Mouse (Mus musculus) NIH3T3 (cell line): ENCODE measurements at regions not wholly inside any gene's neighbourhood (a gene's known extent, or its start where the extent isn't known, plus 50 kb on each side); places are given as distances from the start of the nearest gene placed in this dataset.
"Not testable (repeated sequence)": the region's sequence is repeated elsewhere in the genome, so short reads cannot be mapped to it uniquely, and the experiment has no call there.

Experiments
- DNase-seq: peaks from one replicate; pipeline ENCODE4 v3.0.0-alpha.2; 2012; ENCODE audit warnings: low read depth

DNA sequence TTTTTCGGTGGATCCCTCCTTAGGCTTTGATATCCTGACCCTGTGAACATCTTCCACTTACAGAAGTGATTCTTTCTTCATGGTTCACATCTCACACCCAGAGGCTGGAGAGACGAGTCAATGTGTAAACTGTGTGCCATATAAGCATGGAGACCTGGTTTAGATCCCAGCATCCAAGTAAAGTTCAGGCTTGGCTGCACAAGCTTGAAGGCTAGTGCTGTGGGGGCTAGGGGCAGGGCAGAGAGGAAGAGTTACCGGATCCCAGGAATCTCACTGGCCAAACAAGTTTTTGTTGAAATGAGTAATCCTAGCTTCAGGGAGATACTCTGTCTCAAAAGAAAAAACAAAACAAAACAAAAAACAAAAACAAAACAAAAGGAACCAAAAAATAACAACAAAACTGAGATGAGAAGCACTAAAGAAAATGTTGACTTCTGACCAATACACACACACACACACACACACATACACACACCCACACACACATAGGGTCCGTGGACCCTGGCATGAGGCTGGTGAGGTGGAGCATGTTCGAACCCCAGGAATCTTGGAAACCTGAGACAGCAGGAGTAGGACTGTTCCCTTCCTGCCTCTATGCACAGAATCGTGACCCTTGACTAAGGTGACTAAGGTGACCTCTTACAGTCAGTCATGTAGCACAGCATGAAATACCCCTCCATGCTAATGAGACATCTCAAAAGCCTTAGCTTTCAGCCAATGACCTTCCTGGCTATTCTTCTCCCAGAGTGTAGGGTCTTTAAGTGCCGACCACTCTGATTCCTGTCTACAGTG is 55.2 kb downstream of the Gm12728 start:
- no peak for DNase-seq

DNA sequence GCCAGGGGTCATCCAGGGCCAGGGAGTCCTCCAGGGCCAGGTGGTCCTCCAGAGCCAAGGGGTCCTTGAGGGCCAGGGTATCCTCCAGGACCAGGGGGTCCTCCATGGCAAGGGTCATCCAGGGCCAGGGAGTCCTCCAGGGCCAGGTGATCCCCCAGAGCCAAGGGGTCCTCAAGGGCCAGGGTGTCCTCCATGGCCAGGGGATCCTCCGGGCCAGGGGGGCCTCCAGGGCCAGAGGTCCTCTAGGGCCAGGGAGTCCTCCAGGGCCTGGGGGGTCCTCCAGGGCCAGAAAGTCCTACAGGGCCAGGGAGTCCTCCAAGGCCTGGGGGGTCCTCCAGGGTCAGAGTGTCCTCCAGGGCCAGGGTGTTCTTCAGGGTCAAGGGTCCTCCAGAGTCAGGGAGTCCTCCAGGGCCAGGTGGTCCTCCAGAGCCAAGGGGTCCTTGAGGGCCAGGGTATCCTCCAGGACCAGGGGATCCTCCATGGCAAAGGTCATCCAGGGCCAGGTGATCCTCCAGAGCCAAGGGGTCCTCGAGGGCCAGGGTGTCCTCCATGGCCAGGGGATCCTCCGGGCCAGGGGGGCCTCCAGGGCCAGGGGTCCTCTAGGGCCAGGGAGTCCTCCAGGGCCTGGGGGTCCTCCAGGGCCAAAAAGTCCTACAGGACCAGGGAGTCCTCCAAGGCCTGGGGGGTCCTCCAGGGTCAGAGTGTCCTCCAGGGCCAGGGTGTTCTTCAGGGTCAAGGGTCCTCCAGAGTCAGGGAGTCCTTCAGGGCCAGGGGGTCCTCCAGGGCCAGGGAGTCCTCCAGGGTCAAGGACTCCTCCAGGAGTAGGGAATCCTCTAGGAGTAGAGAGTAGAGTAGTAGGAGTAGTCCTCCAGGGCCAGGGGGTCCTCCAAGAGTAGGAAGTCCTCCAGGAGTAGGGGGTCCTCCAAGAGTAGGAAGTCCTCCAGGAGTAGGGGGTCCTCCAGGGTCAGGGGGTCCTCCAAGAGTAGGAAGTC is 56.6 kb downstream of the Gm12728 start:
- DNase-seq, result not testable (repeated sequence)

DNA sequence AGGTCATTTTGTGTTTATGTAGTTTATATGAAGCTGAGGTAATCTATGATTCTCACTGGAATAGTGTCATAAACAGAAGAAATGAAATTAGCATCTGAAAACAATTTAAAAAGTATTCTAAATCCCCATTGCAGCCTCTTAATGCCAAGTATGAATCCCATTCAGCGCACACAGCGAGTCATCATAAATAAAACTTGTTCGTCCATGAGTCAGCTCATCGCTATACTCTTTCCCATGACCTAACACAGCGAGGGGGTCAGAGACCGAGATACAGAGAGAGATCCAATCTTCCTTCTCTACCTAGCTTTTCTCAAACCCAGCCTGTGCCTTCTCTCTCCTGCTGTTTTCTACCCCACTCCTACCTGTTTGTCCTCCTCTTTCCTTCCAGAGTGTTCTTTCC is 63.4 kb downstream of the Gm12728 start:
- peak; percentile 77 for DNase-seq

DNA sequence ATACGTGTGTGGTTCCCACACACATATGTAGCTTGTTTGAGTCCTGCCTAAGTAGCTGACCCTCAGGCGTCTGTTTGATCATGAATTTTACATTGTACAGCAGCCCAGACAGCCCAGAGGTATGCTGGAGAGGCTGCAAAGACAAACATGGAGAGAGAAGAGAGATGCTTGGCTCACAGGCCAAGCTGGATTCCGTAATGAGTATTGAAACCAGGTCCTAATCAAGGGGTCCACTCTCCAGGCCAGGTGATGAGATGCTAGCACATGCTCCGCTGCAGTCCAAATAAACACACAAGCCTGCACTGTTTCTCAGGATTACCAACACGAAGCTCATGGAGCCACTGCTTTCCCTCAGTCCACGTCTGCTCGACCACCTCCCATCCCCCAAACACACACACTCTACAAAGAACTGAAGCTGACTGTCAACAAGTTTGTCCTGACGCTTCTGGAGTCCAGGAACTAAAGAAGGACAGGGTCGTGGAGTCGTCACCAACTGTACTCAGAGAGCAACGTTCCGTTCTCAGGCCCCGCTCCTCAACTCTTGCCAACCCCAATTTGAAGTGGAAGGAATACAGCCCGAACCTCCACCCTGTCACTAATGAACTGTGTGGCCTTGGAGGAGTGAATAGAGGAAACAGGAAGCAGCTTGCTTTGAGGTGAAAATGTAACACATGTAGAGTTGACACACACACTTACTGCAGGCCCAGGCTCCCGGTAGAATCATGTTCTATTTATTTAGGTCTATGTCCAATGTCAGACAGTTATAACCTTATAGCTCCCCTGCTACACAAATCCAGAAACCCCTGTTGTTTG is 69.6 kb downstream of the Gm12728 start:
- no peak for DNase-seq

DNA sequence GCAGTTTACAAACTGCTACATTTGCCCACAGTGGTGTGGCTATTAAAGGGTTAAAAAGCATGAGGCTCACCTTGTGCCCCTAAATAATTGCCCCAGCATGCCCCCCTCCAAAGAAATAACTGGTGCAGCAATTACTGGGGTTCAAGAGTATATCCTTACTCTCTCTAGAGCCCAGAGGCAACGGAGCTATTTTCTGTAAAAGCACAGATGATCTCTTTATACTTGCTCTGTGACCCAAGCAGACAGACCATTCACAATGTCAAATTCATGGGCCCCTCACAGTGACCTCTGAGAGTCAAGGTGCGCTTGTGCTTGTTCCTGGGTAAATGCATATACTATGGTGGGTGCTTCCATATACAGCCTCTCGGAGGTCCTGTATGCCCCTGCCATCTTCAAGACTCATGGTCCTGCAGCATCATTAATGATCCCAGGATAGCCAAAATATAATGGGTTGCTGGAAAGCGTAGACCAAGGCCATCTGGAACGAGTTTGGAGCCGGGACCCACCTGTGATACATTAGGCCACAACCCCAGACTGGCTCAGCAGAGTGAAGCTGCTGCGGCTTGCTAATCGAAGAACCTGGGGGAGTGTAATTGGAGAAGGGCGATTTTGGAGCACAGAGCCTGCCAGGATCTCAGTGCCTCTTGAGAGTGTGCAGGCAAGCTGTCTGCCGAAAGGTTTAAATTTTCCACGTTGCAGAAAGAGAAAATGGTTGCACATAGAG is 71.4 kb downstream of the Gm12728 start:
- DNase-seq, result peak; percentile 76

- DNase-seq, result no peak
Measured at GRCm38 (mm10) chr4:105861654-105862037, 72.0 kb downstream of the Gm12728 start.

- peak; percentile 19 for DNase-seq
Measured at GRCm38 (mm10) chr4:105870512-105870911, 80.8 kb downstream of the Gm12728 start.

- DNase-seq, result peak; percentile 78
Measured at GRCm38 (mm10) chr4:105877246-105877645, 87.6 kb downstream of the Gm12728 start.

- no peak for DNase-seq
Measured at GRCm38 (mm10) chr4:105879891-105880290, 90.2 kb downstream of the Gm12728 start.

GRCm38 (mm10) chr4:105884791-105885190 is 95.1 kb downstream of the Gm12728 start:
- peak; percentile 34 for DNase-seq

- no peak for DNase-seq
Measured at GRCm38 (mm10) chr4:105891438-105891837, 101.8 kb downstream of the Gm12728 start.

DNA sequence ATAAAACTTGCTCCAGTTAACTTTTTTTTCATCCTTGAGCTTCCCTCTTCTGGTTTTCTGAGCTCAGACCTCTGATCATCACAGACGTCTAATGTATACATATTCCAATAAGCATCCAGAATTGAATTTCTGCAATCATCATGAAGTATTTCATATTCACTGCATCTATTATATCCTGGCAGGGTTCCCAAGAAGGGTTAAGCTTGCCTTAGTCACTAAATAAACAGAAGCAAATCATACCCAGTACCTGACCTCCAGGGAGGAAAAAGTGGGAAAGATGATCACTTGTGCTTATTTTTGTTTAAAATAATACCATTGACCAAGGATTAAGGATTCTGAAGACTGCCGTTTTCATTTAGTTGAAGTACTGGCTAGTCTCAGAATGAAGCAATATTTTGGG is 102.4 kb downstream of the Gm12728 start:
- peak; percentile 88 for DNase-seq

DNA sequence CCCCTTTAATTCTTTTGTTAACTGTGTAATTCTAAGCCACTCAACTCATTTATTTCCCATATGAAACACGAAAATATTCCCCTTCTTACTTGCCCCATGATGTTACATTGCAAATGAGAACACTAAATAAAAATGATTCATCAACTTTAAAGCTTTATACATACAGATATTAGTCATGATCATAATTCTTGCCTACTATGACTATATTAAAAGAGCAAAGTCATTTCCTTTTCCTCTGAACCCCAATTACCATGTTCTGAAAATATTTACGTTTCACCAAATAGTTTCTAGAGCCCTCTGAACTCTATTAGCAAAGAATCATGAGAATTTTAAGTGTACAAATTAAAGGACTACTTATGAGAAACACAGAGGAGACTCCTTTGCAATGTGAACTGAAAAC is 105.4 kb downstream of the Gm12728 start:
- DNase-seq, result no peak

DNA sequence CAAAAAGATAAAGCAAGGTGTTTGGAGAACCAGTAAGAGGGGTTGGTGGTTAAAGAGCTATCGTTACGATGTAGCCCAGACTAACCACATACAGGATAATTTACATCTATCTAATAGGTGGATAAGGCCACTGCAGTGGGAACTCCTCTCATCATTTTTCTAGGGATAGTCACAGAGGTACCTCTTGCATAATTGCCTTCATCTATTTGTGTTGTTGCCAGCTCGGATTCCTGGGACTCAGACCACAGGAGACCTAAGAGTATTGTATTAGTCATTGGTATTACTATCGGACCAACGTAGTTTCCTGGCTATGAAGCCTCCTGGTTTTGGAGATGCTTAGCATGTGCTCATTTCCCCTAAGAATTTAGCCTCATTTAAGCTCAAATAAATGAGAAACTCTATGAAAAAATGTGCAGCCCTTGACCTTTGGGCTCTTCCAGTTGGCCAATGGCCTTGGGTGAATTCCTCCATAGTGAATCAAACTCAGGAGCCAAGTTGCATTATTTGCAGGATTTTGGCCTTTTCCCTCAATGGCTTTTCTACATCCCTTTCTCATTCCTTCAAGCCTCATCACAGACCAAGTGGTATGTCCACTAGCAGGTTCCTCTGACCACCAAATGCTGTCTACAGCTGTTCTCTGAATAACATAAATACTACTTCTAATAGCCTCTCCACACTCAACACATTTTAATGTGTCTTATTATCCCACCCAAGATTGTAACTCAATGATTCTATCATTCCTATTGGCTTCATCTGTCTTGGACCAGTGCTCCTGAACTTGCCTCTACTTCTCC is 108.6 kb downstream of the Gm12728 start:
- DNase-seq, result peak; percentile 87

DNA sequence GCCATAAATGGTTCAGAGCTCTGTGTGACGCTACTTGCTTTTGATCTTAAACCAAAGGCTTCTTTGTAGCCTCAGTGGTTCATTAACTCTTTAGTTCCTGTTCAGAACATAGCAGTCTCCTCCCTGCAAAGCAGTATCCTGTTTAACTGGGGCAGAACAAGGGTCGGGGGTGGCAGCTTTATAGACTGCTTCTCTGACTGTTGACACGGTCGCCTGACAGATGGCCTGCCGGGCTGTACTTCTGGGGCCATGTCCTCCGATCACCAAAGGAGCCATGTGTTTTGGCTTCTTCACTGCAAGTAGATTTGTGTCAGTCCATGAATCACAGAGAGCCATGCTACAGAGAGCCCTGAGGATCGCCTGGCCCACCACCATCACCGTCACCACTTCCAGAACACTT is 115.2 kb downstream of the Gm12728 start:
- DNase-seq, result no peak

DNA sequence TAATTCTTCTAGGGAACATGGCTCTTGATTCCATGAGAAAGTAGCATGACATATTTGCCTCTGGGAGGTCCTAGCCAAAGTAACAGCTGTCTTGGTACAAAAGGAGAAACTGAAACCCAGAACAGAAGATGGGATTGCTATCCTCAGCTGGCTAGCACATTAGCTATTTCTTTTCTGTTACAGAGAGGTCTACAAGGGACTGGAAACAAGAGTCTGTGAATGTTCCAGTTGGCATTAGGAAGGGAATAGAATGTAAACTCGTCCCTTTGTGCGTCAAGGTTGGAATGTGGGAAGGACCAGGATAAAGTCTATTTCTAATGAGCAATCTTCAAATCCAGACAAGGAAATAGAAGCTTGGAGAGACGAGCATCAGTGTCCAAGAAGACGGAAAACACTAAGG is 116.7 kb downstream of the Gm12728 start:
- DNase-seq, result no peak

DNA sequence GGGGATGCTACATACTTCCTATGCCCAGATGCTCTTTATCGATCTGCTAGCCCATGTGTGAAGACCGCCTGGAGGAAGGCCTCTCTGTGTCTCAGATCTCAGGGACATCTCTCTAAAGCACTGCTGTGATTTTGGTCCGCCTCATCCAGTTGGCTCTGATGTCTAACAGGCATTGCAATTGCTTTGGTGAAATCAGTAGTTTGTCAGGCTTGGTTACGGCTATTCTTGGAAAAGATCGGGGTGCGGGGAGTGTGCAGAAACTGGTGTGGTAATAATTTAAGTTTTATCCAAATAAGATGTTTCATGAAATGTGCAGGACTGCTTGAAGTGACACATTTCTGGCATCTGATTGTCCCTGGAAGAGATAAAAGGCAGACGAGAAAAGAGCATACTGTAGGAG is 117.9 kb downstream of the Gm12728 start:
- DNase-seq, result no peak

- no peak for DNase-seq
Measured at GRCm38 (mm10) chr4:105908281-105908680, 118.6 kb downstream of the Gm12728 start.

DNA sequence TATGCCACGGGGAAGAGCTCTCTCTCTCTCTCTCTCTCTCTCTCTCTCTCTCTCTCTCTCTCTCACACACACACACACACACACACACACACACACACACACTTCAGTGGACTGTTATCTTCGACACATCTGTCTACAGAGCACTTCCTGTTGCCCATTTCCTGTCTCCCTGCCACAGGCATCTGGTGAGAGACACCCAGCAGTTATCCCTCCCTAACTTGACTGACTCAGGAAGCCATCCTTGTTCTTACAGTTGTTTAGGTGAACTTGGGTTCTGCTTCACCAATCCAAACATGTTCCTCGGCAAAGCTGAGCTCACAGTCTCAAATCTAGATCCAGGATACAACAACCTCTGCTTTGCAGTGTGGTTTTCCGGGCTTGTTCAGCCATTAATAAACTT is 119.6 kb downstream of the Gm12728 start:
- DNase-seq, result no peak

- no peak for DNase-seq
Measured at GRCm38 (mm10) chr4:105910666-105911065, 121.0 kb downstream of the Gm12728 start.

- no peak for DNase-seq
Measured at GRCm38 (mm10) chr4:105911678-105912077, 122.0 kb downstream of the Gm12728 start.
